Mouse (Mus musculus): ENCODE results near the gene Olfr700. TPM values are rescaled to one million over a fixed set of nuclear protein-coding genes. Genes with fewer than 3 reads are reported as not detected.

Olfr700 gene
- total and polyA plus RNA-seq, 3 experiments: not detected

DNA sequence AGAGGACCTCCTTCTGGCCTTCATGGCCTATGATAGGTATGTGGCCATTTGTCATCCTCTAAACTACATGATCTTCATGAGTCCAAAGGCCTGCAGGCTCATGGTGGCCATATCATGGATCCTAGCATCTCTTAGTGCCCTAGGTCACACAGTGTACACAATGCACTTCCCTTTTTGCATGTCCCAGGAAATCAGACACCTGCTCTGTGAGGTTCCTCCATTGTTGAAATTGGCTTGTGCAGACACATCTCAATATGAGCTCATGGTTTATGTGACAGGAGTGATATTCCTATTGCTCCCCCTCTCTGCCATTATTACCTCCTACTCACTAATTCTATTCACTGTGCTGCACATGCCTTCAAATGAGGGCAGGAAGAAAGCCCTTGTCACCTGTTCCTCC lies 9.8 kb upstream of the Olfr700 start:
- no peak for DNase-seq (ENCODE audit: extremely low read depth)
- dilution Hi-C loops (cut with MboI; ENCODE audit: extremely low pct_ligation_motif_present, extremely low pct_unique_long_range_greater_than_20kb, low sequenced_read_pairs): no loop called here
- no peak overlapping the region for H3K4me3 ChIP-seq (replicated peaks in 1 of 3; ENCODE audit: low read depth in 2 of 3, low read length in 2 of 3, poor library complexity in 1 of 3)
- no peaks in the 10 kb centered on the region for H3K9me3 ChIP-seq (replicated peaks; ENCODE audit: low read length)
- no peaks in the 10 kb centered on the region for H3K36me3 ChIP-seq (replicated peaks in 1 of 2; ENCODE audit: control insufficient read depth in 1 of 2, insufficient read depth in 1 of 2, low read length in 1 of 2)
- H3K27ac ChIP-seq (ENCODE audit: insufficient read depth, low read depth): no peak overlapping the region
- H3K4me1 ChIP-seq (ENCODE audit: control insufficient read depth in 1 of 2, insufficient read depth in 2 of 2): no peaks in the 10 kb centered on the region
- no peaks in the 10 kb centered on the region for H3K27me3 ChIP-seq (replicated peaks)
- no peak overlapping the region for H3K9ac ChIP-seq (ENCODE audit: insufficient read depth, low read depth)
- no peaks in the 10 kb centered on the region for H3K79me2 ChIP-seq (replicated peaks; ENCODE audit: control insufficient read depth, extremely low read depth, insufficient read depth, poor library complexity, severe bottlenecking)
- in situ Hi-C loops (cut with MboI; ENCODE audit: low pct_ligation_motif_present, low pct_unique_long_range_greater_than_20kb, low sequenced_read_pairs): no loop called here
- H3K4me2 ChIP-seq (ENCODE audit: insufficient read depth, low read depth, poor library complexity, severe bottlenecking): no peak overlapping the region
- TF ChIP-seq JUND (conservative IDR thresholded peaks at IDR 0.05; ENCODE audit: low read depth, low read length): no peak
- TF ChIP-seq JUN (IDR thresholded peaks at IDR 0.05; ENCODE audit: insufficient read depth, low read depth, low read length): no peak
- TF ChIP-seq HCFC1 (IDR thresholded peaks at IDR 0.05; ENCODE audit: low read depth, low read length): no peak
- no peak for TF ChIP-seq PAX5 (IDR thresholded peaks at IDR 0.05; ENCODE audit: low read length)
- TF ChIP-seq CHD1 (IDR thresholded peaks at IDR 0.05; ENCODE audit: low read depth, low read length): no peak
- TF ChIP-seq EP300 (IDR thresholded peaks at IDR 0.05; ENCODE audit: low read length): no peak
- no peak for TF ChIP-seq GABPA (IDR thresholded peaks at IDR 0.05; ENCODE audit: insufficient replicate concordance, low read depth, low read length)
- TF ChIP-seq MAX (IDR thresholded peaks at IDR 0.05; ENCODE audit: low read length): no peak
- TF ChIP-seq RCOR1 (conservative IDR thresholded peaks at IDR 0.05; ENCODE audit: low read depth, low read length): no peak
- TF ChIP-seq NELFE (IDR thresholded peaks at IDR 0.05; ENCODE audit: low read depth, low read length): no peak
- TF ChIP-seq E2F4 (IDR thresholded peaks at IDR 0.05; ENCODE audit: insufficient replicate concordance, low read depth, low read length): no peak
- TF ChIP-seq MEF2A (IDR thresholded peaks at IDR 0.05; ENCODE audit: borderline replicate concordance, low read depth, low read length): no peak
- no peak for TF ChIP-seq TBP (conservative IDR thresholded peaks at IDR 0.05; ENCODE audit: low read depth, low read length)
- TF ChIP-seq CHD2 (IDR thresholded peaks at IDR 0.05; ENCODE audit: low read length): no peak
- TF ChIP-seq ZMIZ1 (IDR thresholded peaks at IDR 0.05; ENCODE audit: low read depth, low read length): no peak
- TF ChIP-seq SIN3A (IDR thresholded peaks at IDR 0.05; ENCODE audit: low read length): no peak
- no peak for TF ChIP-seq RAD21 (IDR thresholded peaks at IDR 0.05; ENCODE audit: low read depth, low read length)
- TF ChIP-seq BHLHE40 (IDR thresholded peaks at IDR 0.05; ENCODE audit: low read depth, low read length): no peak
- TF ChIP-seq ZNF384 (IDR thresholded peaks at IDR 0.05; ENCODE audit: low read depth, low read length): no peak
- no peak for TF ChIP-seq ETS1 (conservative IDR thresholded peaks at IDR 0.05; ENCODE audit: low read depth, low read length)

DNA sequence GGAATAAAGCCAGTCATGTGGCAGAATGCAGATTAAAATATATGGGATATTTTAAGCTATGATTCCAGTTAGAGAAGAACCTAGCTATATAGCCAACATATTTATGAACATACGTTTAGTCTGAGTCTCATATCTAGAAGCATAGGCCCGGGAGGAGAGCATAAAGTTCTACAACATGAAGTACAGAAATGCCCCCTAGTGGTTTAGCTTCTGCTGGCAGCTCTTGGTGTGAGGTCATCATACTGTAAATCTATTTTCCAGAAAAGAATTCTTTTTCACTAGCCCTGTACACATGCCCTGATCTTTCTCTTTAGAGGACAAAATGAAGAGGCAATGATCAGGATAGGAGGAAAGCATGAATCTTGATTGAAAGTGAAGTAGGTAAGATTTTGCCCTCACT lies 7.1 kb upstream of the Olfr700 start:
- H3K4me3 ChIP-seq (replicated peaks in 1 of 3; ENCODE audit: low read depth in 2 of 3, low read length in 2 of 3, poor library complexity in 1 of 3): no peak overlapping the region
- H3K4me1 ChIP-seq (ENCODE audit: control insufficient read depth in 1 of 2, insufficient read depth in 2 of 2): no peaks in the 10 kb centered on the region
- no peaks in the 10 kb centered on the region for H3K36me3 ChIP-seq (replicated peaks in 1 of 2; ENCODE audit: control insufficient read depth in 1 of 2, insufficient read depth in 1 of 2, low read length in 1 of 2)
- in situ Hi-C loops (cut with MboI; ENCODE audit: low pct_ligation_motif_present, low pct_unique_long_range_greater_than_20kb, low sequenced_read_pairs) (no loop called here), dilution Hi-C loops (cut with MboI; ENCODE audit: extremely low pct_ligation_motif_present, extremely low pct_unique_long_range_greater_than_20kb, low sequenced_read_pairs) (no loop called here)
- H3K27ac ChIP-seq (ENCODE audit: insufficient read depth, low read depth): no peak overlapping the region
- no peaks in the 10 kb centered on the region for H3K79me2 ChIP-seq (replicated peaks; ENCODE audit: control insufficient read depth, extremely low read depth, insufficient read depth, poor library complexity, severe bottlenecking)
- no peak for TF ChIP-seq MAX (IDR thresholded peaks at IDR 0.05; ENCODE audit: low read length)
- TF ChIP-seq SMC3 (IDR thresholded peaks at IDR 0.05; ENCODE audit: low read depth, low read length): peak; percentile 75
- no peak for TF ChIP-seq PAX5 (IDR thresholded peaks at IDR 0.05; ENCODE audit: low read length)
- peak; percentile 56 to 79; a peak in 3 of 4 replicates for TF ChIP-seq CTCF (conservative IDR thresholded peaks at IDR 0.05 in 1 of 2, IDR thresholded peaks at IDR 0.05 in 1 of 2; ENCODE audit: low read depth in 2 of 2, low read length in 2 of 2)
- TF ChIP-seq POLR2AphosphoS2 (IDR thresholded peaks at IDR 0.05; ENCODE audit: low read depth, low read length): no peak
- TF ChIP-seq RAD21 (IDR thresholded peaks at IDR 0.05; ENCODE audit: low read depth, low read length): peak; percentile 79
- no peak for TF ChIP-seq ZKSCAN1 (IDR thresholded peaks at IDR 0.05; ENCODE audit: borderline replicate concordance, low read depth, low read length)
- TF ChIP-seq IRF4 (IDR thresholded peaks at IDR 0.05; ENCODE audit: low read depth, low read length): 0 out of 2 replicates have a peak, but pooled peaks have one; percentile 17
- no peak for TF ChIP-seq MXI1 (IDR thresholded peaks at IDR 0.05; ENCODE audit: low read depth, low read length)
- peak; percentile 27; the same call in 1 of the 2 replicates for TF ChIP-seq ZC3H11A (IDR thresholded peaks at IDR 0.05; ENCODE audit: low read depth, low read length)
- H3K9ac ChIP-seq (ENCODE audit: insufficient read depth, low read depth): no peak overlapping the region
- H3K27me3 ChIP-seq (replicated peaks): no peaks in the 10 kb centered on the region
- peak; percentile 62 for DNase-seq (ENCODE audit: extremely low read depth)
- H3K9me3 ChIP-seq (replicated peaks; ENCODE audit: low read length): no peaks in the 10 kb centered on the region
- no peak overlapping the region for H3K4me2 ChIP-seq (ENCODE audit: insufficient read depth, low read depth, poor library complexity, severe bottlenecking)

Measured in CH12.LX (cell line).